Mouse (Mus musculus) CD4-positive, CD25-positive, alpha-beta regulatory T cell (primary cell): ENCODE results near the gene Bhlha15. TPM values are rescaled to one million over a fixed set of nuclear protein-coding genes. Genes with fewer than 3 reads are reported as not detected.

Experiments used
- polyA plus RNA-seq: library from polyadenylated mRNA; unstranded; fragments of 100-300 nt; shearing (Covaris generic); gene quantifications from one replicate; pipeline ENCODE4 v1.2.1, GENCODE M21; 2017

The Bhlha15 gene
- 0.05 TPM for polyA plus RNA-seq

DNA sequence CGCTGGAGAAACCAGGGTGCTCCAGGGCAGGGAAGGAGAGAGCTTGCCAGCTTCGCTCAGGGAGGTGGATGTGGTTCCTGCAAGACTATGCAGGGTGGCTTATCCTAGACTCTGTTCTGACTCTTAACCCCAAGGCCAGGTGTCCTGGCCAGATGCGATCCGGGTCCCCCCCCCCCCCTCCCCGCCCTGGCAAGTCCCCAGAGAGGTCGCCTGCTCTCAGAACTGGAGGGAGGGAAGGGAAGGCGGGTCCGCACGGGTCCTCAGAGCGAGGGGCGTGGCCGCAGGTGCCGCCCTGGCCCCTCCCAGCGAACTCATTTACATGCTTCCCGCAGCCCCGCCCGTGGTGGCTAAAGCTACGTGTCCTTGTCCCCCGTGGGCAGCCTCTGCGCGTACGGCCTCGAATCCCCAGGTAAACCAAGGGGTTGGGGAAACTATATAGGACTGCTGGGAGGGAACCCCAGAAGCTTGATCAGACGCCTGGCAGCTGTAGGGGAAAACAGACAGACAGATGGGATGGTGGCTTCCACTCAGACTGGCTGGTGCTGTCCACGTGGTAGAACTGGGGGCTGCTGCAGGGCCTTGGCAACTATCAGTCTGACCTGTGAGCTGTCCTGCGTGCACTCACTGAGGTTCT, at the start of gene Bhlha15:
Gene Bhlha15 (plus strand): TSS at position 337 of the 634 bp plus-strand sequence.

DNA sequence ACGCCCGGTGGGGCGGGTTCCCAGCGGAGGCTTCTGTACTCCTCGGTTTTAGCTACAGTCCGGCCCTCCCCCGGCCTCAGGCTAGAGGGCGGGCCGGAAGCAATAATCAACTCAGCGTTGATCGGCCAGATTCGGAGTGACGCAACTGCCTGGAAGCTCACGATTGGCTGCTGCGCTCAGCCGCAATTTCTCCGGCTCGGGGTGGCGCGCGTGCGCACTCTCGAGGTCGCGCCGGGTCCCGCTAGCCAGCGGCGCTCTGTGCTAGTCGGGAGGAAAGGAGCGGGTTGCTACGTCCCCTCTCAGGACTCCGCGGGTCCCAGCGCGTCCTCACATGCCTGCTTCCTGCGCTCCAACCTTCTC, 33.4 kb downstream of the Bhlha15 start, which contains the start of gene Tecpr1:
Gene Tecpr1 (minus strand): TSS at position 113 of the 360 bp plus-strand sequence.

Other genes with a start within 250 kb of the Bhlha15 start
- 70.2 TPM for gene Ccz1, start 175.4 kb upstream of the Bhlha15 start, polyA plus RNA-seq
- gene Ocm, start 163.6 kb upstream of the Bhlha15 start, polyA plus RNA-seq = not detected
- gene Lmtk2, start 89.8 kb upstream of the Bhlha15 start, polyA plus RNA-seq = 15.7 TPM
- 209 TPM for gene Tecpr1, start 33.3 kb downstream of the Bhlha15 start, polyA plus RNA-seq
- 6.2 TPM for gene Bri3, start 54.2 kb downstream of the Bhlha15 start, polyA plus RNA-seq
- gene Baiap2l1, start 167.8 kb downstream of the Bhlha15 start, polyA plus RNA-seq = 0.99 TPM